Mouse (Mus musculus): ENCODE measurements at regions not wholly inside any gene's neighbourhood (a gene's known extent, or its start where the extent isn't known, plus 50 kb on each side); places are given as distances from the start of the nearest gene placed in this dataset.

DNA sequence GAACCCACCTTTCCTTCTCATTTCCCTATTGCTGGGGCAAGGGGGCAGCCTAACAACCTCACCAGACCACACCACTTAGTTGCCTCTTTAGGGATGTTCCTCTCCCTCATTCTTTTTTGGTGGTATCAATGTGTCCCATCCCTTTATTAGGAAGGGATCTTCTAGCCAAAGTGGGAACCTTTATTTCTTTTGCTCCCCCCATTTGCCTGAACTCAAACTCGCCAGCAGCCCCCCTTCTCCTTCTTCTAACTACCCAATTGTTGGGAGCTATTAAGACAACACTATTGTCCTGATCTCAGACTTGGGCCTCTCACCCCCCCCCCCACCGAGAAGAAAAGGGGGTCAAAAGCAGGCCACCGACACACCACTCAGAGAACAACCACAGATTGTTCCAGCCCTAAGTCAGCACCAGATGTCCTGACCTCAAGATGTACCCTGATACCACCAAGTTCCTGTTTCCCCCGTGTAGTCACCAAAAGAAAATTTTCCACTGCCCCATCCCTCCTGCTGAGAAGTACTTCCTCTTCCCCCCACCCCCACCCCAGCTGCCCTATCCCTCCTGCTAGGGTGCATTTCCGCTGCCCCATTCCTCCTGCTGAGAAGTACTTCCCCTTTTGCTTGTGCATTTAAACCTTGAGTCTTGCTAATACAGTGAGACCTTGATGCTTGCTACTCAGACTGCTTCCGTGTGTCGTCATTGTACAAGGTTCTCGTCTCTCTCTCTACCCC is 84.4 kb downstream of the Tmem17 start:
- TF ChIP-seq POLR2A (IDR thresholded peaks at IDR 0.05; ENCODE audit: low read depth, low read length) = no peak
- TF ChIP-seq CTCF (IDR thresholded peaks at IDR 0.05; ENCODE audit: extremely low read depth, insufficient read depth, insufficient read length, insufficient replicate concordance) = no peak

Data from spleen, adult 2 months (tissue).